ENCODE assay signal across 13 mouse cellular contexts in the genomic region with DNA sequence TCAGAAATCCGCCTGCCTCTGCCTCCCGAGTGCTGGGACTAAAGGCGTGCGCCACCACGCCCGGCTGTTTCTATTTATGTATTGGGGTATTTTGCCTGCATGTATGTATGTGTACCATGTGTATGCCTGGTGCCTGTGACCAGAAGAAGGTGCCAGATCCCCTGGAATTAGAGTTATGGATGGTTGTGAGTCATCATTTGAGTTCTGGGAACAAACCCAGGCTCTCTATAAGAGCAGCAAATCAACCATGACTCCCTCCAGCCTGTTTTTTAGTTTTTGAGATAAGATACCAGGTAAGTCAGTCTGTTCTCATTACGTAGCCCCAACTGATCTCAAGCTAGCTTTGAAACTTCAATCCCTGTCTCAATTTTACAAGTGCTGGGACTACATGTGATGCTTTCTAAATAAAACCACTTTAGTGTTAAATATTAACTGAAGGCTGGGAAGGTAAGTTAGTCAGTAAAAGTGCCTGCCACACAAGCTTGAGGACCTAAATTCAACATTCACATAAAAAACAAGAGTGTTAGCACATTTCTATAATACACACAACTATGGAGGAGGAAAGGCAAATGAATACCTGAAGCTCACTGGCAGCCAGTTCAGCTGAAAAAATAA.
"Had no signal": no experiment of that assay in that cellular context is flagged by ENCODE, and none has a peak within 500 bp of the region (broad histone marks: within the 10 kb centered on the region; RNA-seq: fewer than 3 reads in every experiment).

No protein-coding gene starts in this region.

- H3K4me2 ChIP-seq: limb, embryonic 15.5 days; liver, embryonic 15.5 days; lung, embryonic 14.5 days; midbrain, embryonic 13.5 days; neural tube, embryonic 15.5 days had no signal

- H3K27me3 ChIP-seq: limb, embryonic 15.5 days; liver, embryonic 15.5 days; midbrain, embryonic 13.5 days; neural tube, embryonic 15.5 days had no signal

- H3K4me1 ChIP-seq: limb, embryonic 15.5 days; liver, embryonic 15.5 days; midbrain, embryonic 13.5 days; neural tube, embryonic 15.5 days had no signal

- H3K9me3 ChIP-seq: limb, embryonic 15.5 days; liver, embryonic 15.5 days; midbrain, embryonic 13.5 days; neural tube, embryonic 15.5 days had no signal

- H3K4me3 ChIP-seq: limb, embryonic 15.5 days; liver, embryonic 15.5 days; midbrain, embryonic 13.5 days; myocyte; neural tube, embryonic 15.5 days had no signal

- ATAC-seq: intestine, postnatal 0 days; midbrain, embryonic 13.5 days had no signal

- H3K27ac ChIP-seq: limb, embryonic 15.5 days; liver, embryonic 15.5 days; midbrain, embryonic 13.5 days; neural tube, embryonic 15.5 days had no signal

- H3K36me3 ChIP-seq: limb, embryonic 15.5 days; liver, embryonic 15.5 days; midbrain, embryonic 13.5 days; neural tube, embryonic 15.5 days had no signal

- DNase-seq: layer of hippocampus, adult 9-11 months; layer of hippocampus, postnatal 36 days; lung, embryonic 14.5 days; lung, postnatal 14 days; right cerebral cortex, adult 18-20 months; right cerebral cortex, postnatal 25 days; thymus, postnatal 36 days had no signal

- H3K9ac ChIP-seq: limb, embryonic 15.5 days; liver, embryonic 15.5 days; lung, embryonic 14.5 days; midbrain, embryonic 13.5 days; neural tube, embryonic 15.5 days had no signal
